Mouse (Mus musculus) G1E (cell line): ENCODE measurements around the gene Lime1.

ENCODE experiments used
- CTCF ChIP-seq: IDR thresholded peaks from 2 replicates; pipeline ENCODE4 v1.5.1; 2012; ENCODE audit warnings: low read depth, low read length, inconsistent platforms, mixed read lengths
- GATA1 ChIP-seq: IDR thresholded peaks from 2 replicates; pipeline ENCODE4 v1.6.1; 2012; ENCODE audit warnings: borderline replicate concordance, low read length, inconsistent platforms, mixed read lengths

- TF ChIP-seq CTCF: peak; percentile 73
- TF ChIP-seq GATA1: no peak
These were observed 12.8 kb downstream of the Lime1 start for GRCm38 (mm10) chr2:181392600-181393213.
